Mouse (Mus musculus): ENCODE data around the gene Ogdh.
"Not testable (repeated sequence)": the region's sequence is repeated elsewhere in the genome, so short reads cannot be mapped to it uniquely, and the experiment has no call there.

Ogdh gene

DNA sequence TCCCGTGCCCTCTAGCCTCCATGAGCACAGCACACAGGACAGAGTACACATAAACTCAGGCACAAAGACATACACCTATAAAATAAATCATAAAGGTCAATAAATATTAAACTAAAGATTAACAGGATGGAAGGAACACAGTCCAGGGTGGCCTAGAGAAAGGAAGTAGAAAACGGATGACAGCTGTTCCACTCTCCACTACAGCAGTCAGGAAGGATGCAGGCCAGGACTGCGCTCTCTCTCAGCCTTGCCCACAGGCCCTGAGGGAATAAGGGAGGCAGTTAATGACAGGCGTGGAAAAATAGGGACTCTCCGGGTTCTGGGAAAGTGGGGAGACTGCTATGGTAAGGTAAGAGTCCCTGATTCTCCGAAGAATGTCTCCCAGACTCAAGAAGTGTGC lies 75.0 kb downstream of the Ogdh start:
- DNase-seq (ENCODE audit: low spot score in 2 of 2): no peak

DNA sequence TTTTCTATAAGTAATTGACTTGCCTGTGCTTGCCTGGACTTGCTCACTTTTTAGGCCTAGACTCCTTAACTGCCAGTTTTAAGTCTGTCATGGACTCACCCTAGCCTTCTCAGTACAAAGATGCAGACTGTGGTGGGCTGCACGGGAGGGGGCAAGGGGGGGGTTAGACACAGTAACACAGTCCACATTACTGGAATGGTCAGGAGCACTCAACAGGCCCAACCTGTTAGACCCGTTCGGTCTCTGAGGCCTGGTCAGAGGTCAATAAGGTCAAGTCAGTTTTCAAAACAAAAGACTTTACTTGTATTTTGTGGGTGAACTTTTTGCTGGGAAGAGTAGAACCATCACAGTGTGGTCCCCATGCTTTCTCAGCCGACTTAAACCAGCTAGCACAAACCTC lies 75.7 kb downstream of the Ogdh start:
- no peak for DNase-seq (ENCODE audit: low spot score in 2 of 2)

DNA sequence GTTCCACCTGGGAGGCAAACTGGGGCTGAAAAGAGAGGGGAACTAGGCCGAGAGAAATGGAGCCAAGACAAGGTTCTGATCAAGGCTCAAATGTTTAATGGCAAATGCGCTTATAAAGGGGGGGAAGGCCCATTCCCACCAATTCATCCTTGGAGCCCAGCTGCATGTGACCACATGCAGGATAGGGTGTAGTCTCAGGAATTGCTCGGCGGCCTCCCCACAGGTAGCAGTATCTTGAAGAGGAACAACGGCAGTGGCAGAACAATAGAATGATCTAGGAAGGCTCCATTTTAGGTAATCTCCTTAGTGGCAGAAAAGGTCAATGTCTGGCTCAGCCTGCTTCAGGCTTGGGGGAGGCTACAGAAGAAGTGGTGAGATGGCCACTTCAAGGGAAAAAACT lies 76.6 kb downstream of the Ogdh start:
- not testable (repeated sequence) for DNase-seq (ENCODE audit: low spot score in 2 of 2)

DNA sequence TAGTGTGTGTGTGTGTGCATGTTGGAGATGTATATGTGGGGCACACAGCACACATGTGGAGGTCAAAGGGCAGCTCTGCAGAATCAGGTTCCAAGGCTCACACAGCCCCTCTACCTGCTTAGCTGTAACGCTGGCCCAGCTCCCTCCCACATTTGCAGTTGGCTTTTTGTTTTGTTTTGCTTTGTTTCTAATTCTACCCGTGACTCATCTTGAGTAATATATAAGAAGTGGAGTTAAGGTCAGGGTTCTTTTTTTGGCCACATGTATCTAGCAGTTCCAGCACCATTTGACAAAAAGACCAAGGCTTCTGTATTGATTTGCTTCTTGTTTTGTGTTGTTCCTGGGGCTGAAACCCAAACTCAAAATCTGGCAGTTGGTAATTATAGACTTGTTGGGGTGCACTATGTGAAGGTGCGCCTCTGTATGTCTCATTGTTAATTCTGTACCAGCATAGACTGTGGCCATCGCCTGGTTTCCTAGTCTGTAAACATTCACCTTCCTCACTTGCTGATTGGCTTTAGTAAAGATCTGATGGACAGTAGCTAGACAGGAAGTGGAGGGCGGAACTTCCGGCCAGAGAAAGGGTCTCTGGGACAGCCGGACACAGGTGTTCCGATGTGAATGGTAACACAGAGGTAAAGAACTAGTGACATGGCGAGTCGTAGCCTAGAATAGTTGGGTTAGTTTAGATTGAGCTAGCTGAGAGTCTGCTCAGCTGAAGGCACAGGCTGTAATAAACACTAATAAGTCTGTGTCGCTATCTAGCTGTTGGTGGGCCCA lies 80.1 kb downstream of the Ogdh start:
- DNase-seq (ENCODE audit: low spot score in 2 of 2): no peak

DNA sequence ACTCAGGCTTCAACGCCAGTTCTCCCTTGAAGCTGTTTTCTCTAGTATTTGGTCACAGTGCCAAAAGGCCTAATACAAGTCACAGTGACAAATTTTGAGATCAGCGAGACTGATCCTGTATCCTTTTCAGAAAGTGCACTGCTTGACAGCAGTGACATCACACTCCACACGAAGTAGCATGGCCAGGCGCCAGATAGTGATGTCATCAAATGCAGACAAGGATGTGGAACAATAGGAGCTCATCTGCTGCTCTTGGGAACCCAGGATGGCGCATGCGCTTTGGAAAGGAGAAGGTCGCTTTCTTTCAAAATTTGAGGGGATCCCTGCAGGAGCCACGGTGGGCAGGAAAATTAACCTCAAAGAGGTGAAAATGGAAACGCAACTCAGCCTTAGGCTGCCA lies 81.4 kb downstream of the Ogdh start:
- no peak for DNase-seq (ENCODE audit: low spot score in 2 of 2)

DNA sequence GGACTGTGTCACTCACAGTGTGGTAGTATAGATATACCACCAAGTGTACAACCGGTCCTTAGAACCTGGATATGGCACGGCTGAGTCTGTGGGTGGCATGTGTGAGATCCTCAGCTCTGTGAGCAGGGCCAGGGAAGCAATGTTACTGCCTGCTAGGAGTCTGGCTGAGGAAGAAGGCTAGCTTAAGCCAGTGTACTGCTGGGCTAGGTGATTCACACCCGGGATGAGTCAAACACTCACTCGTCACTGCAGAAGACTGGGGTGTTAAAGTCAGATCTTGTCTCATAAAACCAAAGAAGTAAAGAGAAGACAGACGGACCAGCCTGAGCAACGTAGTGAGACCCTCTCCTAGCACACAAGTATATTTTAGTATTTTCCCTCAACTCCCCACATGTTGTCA lies 89.5 kb downstream of the Ogdh start:
- no peak for DNase-seq (ENCODE audit: low spot score in 2 of 2)

DNA sequence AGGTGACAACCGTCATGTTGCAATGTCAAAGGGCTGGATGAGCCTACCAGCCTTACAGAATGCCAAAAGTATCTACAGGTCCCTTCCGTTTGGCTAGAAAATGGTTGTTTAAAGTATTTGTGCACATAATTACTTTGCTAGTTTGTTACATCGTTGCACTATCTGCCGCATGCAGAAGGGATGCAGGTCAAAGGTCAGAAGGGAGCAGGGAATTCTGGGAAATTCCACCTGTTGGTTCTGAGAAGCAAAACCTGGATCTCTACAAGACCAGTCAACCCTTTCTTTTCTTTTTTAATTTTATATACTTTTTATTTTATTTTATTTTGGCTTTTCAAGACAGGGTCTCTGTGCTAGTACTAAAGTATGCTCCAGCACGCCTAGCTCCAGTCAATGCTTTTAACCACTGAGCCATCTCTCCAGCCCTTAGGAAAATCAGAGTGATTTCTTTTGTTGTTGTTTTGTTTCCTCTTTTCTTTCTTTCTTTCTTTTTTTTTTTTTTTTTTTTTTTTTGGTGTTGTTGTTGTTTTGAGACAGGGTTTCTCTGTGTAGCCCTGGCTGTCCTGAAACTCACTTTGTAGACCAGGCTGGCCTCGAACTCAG lies 96.8 kb downstream of the Ogdh start:
- no peak for DNase-seq (ENCODE audit: low spot score in 2 of 2)

DNA sequence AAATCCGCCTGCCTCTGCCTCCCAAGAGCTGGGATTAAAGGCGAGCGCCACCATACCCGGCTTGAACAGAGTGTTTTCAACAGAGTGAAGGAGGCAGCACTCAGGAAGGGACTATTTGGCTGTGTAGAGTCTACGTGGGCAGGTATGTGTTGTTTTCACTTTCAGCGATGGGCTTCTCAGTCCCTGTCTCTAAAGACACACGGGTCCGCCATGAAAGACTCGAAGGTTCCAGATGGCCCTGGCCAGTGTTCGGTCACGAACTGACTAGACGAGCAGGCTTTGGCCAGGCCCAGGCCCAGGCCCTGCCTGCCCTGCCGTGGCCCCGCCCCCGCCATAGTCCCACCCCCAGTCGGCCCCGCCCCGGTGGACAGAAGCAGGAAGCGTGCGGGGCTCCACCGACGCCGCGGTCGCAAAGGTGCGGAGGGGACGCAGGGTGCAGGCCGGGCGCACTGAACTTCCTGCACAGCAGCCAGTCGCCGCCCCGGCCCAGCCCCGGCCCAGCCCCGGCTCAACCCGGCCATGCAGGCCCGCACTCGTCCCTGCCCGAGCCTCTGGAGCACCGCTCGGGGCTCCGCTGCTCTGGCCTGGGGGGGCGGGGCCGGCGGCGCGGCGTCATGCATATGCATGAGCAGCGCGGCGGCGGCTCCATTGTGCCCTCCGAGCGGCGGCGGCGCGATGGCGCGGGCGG lies 97.4 kb downstream of the Ogdh start, which contains the start of gene Zmiz2:
Gene Zmiz2, plus strand, starts transcription at position 349 of the 688 bp plus-strand sequence.
- peak; percentile 95 to 96 for DNase-seq (ENCODE audit: low spot score in 2 of 2)

DNA sequence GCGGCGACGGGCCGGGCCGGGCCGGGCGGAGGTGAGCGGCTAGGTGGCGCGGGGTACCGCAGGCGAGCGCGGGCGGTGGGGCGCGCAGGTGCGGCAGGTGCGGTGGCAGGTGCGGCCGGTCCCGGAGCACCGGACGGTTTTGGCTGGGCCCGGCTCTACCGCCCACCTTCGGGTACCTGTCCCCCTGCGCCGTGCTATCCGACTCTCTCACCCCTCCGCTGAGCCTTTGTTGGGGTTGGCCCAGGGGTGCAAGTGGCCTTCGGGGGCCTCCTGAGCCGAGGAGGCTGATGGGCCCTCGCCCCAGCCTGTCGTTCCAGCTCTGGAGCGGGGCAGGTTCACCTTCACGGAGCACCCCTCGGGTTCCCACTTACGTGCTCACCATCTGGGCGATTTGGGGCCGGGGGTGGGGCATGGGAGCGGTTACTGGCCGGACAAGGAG lies 98.1 kb downstream of the Ogdh start:
- DNase-seq (ENCODE audit: low spot score in 2 of 2): no peak

DNA sequence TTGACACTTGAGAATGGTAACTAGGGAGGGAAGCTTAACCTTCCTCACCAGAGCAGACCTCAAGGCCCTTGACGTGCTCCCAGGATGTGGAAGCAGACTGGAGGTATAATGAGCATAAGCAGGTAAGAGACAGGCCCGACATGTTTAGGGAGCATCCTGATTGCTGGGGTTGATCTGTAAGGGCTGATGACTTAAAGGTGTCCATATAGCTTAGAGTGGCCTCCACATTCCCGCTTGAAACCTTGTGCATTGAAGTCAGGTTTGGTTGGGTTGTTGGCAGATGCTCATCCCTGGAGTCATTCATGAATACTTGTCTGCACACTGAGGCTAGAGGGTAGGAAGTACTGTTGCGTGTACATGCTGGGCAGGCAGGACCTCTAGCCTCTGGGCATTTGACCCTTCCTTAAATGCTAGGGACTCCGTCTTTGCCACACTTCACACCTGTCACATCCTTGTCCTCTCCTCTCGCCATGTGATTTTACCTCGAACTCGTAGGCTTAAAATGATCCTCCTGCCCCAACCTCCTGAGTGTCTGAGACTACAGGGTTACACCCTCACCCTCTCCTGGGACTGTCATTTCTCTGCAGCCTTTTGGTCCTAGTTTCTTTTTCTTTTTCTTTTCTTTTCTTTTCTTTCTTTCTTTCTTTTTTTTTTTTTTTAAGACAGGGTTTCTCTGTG lies 99.1 kb downstream of the Ogdh start:
- DNase-seq (ENCODE audit: low spot score in 2 of 2): no peak

DNA sequence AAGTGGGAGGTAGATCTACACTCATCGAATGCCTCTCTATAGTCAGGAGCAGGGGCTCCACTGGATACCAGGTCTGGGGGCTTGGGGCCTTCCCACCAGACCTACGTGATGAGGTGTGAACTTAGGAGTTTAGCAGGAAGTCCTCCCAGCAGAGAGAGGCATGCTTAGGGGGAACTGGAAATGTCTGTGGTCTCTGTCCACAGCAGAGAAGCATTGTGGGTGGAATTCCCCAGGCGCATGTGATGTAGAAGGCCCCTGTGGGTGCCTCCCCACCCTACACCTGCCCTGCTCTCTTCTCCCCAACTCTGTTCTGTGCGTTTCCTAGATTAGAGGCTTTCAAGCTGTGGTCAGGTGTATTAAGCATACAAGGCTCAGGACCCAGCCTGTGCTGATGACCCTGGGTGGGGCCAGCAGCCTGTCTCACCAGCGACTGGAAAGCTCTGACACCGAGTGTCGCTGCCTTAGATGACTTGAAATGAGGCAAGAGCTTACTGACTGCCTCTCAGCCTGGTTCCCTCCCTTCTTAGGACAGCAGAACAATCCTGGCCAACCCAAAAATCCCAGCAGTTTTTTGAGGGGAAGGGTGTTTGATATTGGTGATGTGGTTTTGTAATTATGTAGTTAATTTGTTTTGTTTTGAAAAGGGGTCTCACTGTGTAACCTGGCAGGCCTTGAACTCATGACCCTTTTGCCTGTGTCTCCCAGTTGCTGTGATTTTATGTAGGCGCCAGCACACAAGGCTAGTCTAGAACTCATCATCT lies 100.3 kb downstream of the Ogdh start:
- no peak for DNase-seq (ENCODE audit: low spot score in 2 of 2)

DNA sequence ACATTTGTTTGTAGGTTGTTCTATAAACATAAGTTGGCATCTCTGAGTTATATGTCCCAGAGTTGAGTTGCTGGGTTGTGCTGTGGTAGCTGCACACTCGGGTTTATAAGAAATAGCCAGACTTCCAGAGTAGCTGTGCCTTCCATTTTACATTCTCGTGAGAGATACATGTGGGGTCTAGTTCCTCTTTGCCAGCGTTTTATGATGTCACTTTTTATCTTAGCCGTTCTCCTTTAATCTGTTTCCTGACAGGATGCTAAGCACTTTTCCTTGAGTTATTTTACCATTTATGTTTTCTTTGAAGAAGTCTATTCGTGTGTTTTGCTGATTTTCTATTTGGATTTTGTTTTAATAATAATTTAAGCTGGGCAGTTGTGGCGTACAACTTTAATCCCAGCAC lies 101.4 kb downstream of the Ogdh start:
- no peak for DNase-seq (ENCODE audit: low spot score in 2 of 2)

DNA sequence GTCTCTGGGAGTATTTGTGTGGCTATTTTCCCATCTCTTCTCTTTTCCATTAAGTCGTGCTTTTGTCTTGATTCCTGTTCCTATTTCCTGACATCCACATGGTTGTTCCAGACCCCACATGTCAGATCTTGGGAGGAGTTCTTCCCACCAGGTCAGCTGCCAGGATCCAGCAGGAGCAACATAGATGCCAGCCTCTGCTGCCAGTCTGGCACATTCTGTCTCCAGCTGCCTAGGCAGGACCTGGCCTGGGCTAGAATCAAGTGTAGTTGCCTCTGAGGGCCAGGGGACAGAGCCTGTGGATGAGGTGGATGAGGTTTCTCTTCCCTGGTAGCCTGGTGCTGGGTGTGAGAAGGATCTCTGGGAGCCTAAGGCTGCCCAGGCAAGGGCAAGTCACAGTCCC lies 102.4 kb downstream of the Ogdh start:
- DNase-seq (ENCODE audit: low spot score in 2 of 2): no peak

DNA sequence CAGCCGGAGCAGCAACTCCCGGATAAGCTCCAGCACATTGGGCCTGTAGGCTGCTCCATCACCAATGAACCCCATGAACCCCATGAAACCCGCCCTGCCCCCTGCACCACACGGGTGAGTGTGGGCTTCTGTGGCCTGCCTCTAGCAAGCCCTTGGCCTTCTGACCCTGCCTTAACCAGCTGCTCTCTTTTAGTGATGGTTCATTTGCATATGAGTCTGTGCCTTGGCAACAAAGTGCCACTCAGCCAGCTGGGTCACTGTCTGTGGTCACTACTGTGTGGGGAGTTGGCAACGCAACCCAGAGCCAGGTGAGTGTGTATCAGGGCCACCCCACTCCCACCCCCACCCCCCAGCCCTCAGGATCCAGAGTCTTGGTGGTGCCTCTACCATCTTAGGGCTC lies 104.1 kb downstream of the Ogdh start:
- DNase-seq (ENCODE audit: low spot score in 2 of 2): no peak

DNA sequence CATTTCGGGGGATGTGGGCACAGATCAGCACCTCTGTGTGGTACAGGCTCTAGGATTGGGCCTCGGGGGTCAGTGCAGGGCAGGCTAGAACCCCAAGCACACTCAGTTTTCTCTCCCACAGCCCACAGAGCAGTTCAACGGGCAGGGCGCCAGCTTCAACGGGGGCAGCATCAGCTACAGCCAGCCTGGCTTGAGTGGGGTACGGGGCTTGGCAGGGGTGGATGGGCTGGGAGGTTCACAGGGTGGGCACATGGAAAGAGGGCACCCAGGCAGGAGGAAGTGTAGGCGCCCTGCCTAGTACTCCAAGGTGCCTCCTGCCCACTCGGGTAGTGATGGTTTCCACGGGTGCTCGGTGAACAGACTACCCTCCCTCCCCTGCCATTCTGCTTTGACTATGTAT lies 106.7 kb downstream of the Ogdh start:
- DNase-seq (ENCODE audit: low spot score in 2 of 2): no peak

DNA sequence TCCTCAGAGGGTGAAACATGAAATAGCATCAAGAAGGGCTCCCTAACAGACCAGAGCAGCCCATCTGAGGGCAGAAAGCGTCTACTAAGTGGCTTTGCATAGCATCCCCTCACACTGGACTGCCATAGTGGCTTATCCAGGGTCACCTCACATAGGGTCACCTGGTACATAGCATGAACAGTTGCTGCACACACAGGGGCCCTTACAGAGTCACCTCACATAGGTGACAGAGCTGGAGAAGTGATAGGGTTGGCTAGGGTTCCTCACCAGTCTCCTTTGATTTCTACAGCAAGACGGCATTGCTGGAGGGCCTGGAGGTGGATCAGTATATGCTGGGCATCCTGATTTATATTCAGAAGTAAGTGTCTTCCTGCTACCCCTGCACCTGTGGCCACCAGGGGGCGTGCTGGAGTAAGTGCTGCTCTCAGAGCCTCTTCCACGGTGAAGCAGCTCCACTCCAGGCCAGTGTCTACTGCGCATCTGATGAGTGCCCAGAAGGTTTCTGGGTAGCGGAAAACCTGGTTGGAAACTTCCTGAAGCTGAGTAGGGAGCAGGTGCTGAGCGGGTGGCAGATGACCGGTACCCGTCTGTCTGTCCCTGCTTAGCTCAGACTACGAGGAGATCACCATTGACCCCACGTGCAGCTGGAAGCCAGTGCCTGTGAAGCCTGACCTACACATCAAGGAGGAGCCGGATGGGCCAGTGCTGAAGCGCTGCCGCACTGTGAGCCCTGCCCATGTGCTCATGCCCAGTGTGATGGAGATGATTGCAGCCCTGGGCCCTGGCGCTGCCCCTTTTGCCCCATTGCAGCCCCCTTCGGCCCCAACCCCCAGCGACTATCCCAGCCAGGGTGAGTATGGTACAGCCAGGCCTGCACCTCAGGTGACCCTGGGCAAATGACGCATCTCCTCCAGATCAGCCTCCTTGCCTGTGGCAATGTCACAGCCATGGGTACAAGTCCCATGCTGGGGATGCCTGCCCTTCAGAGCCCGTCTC lies 111.4 kb downstream of the Ogdh start:
- peak in 1 of 2 experiments; percentile 81 for DNase-seq (ENCODE audit: low spot score in 2 of 2)

DNA sequence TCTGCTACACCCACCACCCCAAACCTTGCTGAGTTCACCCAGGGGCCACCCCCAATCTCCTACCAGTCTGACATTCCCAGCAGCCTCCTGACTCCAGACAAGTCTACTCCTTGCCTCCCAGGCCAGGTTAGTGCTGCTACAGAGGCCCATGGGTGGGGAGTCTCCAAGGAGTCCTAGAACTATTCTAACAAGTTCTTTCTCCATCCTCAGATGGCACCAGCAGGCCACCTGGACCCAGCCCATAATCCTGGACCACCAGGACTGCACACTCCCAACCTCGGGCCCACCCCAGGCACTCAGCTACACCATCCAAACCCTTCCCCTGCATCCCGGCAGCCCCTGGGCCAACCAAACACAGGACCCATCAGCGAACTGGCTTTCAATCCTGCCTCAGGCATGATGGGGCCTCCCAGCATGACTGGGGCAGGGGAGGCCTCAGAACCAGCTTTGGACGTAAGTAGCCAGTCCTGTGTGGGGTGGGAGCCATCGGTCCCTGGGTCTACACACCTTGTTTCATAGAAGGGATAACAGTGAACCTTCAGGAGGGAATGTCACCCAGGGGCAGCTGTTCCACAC lies 112.5 kb downstream of the Ogdh start:
- DNase-seq (ENCODE audit: low spot score in 2 of 2): no peak

DNA sequence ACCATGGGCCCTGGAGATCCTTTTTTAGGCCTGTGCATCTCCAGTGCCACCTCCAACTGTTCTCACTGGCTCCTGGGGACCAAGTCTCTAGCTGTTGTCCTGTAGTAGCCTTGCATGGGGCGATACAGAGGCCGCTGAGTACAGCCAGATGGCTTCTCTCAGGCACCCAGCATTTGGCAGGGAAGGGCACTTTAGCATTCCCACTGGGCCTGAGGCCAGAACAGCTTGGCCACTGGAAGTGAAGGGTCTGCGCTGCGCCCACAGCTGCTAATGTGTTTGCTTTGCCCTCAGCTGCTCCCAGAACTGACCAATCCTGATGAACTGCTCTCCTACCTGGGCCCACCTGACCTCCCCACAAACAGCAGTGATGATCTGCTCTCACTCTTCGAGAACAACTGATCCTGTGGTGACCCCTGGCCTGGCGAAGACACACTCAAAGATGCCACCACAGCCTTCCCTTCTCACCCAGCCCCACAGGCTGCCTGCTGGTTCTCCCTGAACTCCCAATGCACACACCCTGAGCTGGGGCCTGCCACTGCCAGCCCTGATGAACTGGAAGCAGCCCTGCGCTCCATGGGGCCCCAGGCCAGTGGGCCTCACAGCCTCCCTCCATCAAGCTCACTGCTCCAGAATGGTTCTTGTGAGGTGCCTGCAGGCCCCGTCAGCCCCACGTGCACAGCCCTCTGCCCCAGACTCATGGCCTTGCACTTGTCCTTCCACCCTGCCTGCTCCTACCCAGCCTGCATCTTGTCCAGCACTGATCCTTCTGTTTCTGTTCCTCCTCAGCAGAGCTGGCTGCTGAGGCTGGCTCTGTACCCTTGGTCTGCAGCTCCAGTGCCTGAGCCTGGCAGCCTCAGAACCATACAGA lies 113.5 kb downstream of the Ogdh start:
- DNase-seq (ENCODE audit: low spot score in 2 of 2): no peak

DNA sequence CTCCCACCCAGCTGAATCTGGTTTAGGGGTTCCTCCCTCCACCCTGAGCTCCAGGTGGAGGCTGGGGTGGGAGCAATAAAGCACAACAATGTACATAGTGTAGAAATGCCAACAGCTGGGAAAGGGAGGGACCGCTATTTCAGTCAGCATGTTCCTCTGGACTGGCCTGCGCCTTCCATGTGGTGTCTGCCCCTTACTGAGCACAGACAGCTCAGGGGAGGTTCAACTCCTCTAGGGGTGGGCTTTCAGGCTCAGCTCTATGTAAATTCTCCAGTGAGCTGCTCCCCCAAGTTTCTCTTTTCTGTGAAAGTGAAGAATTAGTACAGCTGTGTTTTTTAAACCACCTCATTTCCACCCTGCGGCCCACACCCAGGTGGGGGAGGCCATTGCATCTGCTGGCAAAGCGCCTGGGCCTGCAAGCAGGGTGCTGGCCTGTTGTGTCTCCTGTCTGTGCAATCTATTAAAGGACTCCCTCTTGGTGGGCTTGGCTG lies 114.2 kb downstream of the Ogdh start:
- DNase-seq (ENCODE audit: low spot score in 2 of 2): peak in 1 of 2 experiments; percentile 52
